Mouse (Mus musculus) CD8-positive naive resting alpha-beta T cell, adult 57 days (primary cell): ENCODE data around the gene Pcdh9. TPM values are rescaled to one million over a fixed set of nuclear protein-coding genes. Genes with fewer than 3 reads are reported as not detected.

ENCODE experiments used
- total RNA-seq: library from RNA; stranded (reverse); gene quantifications from one replicate; pipeline ENCODE4 v1.2.4, GENCODE M21; 2023

Gene Pcdh9
- total RNA-seq, result not detected

DNA sequence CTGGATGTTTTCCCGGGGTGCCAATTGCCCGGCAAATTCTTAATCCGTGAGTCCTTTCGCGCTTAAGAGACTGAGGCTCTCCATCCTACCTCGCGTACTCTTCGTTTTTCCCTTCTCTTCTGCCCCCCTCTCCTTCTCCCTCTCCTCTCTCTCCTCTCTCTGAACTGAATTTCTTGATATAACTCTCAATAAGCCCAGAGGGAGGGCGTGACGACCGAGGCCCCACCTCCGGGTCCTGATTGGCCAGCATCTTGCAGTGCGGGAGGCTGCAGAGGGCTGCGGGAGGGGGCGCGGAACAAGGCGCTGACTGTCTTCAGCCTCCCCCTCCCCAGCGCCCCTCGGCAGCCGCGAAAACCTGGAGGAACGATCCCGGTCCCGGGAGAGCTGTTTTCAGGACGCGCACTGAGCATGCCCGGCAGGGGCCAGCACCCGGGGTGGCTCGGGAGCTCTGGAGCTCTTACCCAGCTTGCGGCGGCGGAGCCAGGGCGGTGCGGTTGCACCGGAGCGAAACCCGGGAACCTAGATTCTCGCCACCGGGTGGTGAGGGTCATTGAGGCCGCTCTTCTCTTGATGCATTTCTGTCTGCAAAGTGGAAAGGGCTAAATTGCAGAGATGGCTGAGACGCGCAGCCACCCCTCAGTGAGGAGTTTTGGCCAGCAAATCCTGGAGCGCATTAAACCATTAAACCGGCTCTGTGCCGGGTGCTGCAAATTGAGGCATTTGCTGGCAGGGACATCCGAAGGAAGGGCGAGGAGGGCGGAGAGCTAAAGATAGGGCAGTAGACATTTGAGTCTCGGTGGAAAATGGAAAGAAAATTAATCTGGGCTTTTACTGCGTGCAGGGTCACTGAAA is at the start of gene Pcdh9:
Pcdh9 (minus strand) TSS at position 161 of the 852 bp plus-strand sequence.

